In the genomic region with DNA sequence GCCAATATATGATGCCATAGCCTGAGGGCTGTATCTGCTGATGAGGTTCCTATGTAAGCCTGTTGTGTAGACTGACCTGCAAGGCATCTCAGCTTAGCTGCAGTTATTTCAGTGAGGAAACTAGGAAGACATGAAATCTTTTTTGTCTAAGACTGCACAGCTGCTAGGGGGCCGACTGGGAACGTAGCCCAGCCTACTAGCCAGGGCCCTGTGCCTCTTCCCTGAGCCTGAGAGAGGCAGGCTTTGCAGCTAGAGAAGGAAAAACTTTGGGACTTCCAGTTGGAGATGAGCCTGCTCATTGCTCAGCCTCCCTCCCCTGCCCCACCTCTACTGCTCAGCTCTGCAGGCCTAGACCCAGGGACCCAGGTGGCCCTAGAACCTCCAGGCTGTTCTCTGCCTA, we compare ENCODE assay signal across 16 mouse cellular contexts. TPM values are rescaled to one million over a fixed set of nuclear protein-coding genes. Genes with fewer than 3 reads are reported as not detected.
A peak's percentile ranks its signal among the peaks of the same experiment; 100 is the strongest.
DNase-seq lines count a peak whose midpoint lies in the region; ATAC-seq and TF ChIP-seq lines count a peak whose summit lies in the region.
"Had no signal": no experiment of that assay in that cellular context is flagged by ENCODE, and none has a peak within 500 bp of the region (broad histone marks: within the 10 kb centered on the region; RNA-seq: fewer than 3 reads in every experiment).

No protein-coding gene starts in this region.

- no peaks in the 10 kb centered on the region for H3K36me3 ChIP-seq in midbrain, postnatal 0 days (ENCODE audit: insufficient read depth, low read length)
- no peaks in the 10 kb centered on the region for H3K36me3 ChIP-seq in midbrain, embryonic 15.5 days (replicated peaks)
- no peaks in the 10 kb centered on the region for H3K36me3 ChIP-seq in hindbrain, embryonic 13.5 days

- WGBS in midbrain, postnatal 0 days, result 48% methylated on average over 2 of the region's 2 CpGs
- WGBS in midbrain, embryonic 15.5 days, result 67% methylated on average over 2 of the region's 2 CpGs
- WGBS in hindbrain, embryonic 13.5 days, result 77% methylated on average over 2 of the region's 2 CpGs

- no peak overlapping the region for H3K4me3 ChIP-seq in midbrain, postnatal 0 days (ENCODE audit: low read depth, low read length)
- H3K4me3 ChIP-seq in midbrain, embryonic 15.5 days, result no peak overlapping the region
- H3K4me3 ChIP-seq in hindbrain, embryonic 13.5 days, result no peak overlapping the region

- H3K4me2 ChIP-seq in midbrain, postnatal 0 days (ENCODE audit: low read depth, low read length, poor library complexity, severe bottlenecking), result no peak overlapping the region
- no peak overlapping the region for H3K4me2 ChIP-seq in midbrain, embryonic 15.5 days
- H3K4me2 ChIP-seq in hindbrain, embryonic 13.5 days, result no peak overlapping the region

- peaks cover 8% of the 10 kb centered on the region; the same call in 1 of the 2 replicates for H3K4me1 ChIP-seq in midbrain, postnatal 0 days (ENCODE audit: insufficient read depth, low read length)
- H3K4me1 ChIP-seq in midbrain, embryonic 15.5 days, result peaks cover 17% of the 10 kb centered on the region
- peaks cover 17% of the 10 kb centered on the region for H3K4me1 ChIP-seq in hindbrain, embryonic 13.5 days (replicated peaks)

- ATAC-seq in midbrain, postnatal 0 days (ENCODE audit: low FRiP score), result no peak
- ATAC-seq in midbrain, embryonic 15.5 days (replicated peaks), result no peak
- ATAC-seq in hindbrain, embryonic 13.5 days (ENCODE audit: low FRiP score), result no peak
- ATAC-seq: inflammation-experienced regulatory T-cells, adult 6 months had no signal

- H3K9me3 ChIP-seq in midbrain, postnatal 0 days (ENCODE audit: low read length), result no peaks in the 10 kb centered on the region
- H3K9me3 ChIP-seq in midbrain, embryonic 15.5 days, result no peaks in the 10 kb centered on the region
- no peaks in the 10 kb centered on the region for H3K9me3 ChIP-seq in hindbrain, embryonic 13.5 days

- no peak for TF ChIP-seq CTCF in midbrain, postnatal 0 days (IDR thresholded peaks at IDR 0.05)

- no peak overlapping the region for H3K9ac ChIP-seq in midbrain, postnatal 0 days (replicated peaks; ENCODE audit: low read length, poor library complexity, severe bottlenecking)
- H3K9ac ChIP-seq in midbrain, embryonic 15.5 days, result no peak overlapping the region
- no peak overlapping the region for H3K9ac ChIP-seq in hindbrain, embryonic 13.5 days
- H3K9ac ChIP-seq: liver, embryonic 14.5 days had no signal

- no peak overlapping the region for H3K27ac ChIP-seq in midbrain, postnatal 0 days (ENCODE audit: low read depth, low read length)
- H3K27ac ChIP-seq in midbrain, embryonic 15.5 days, result no peak overlapping the region
- H3K27ac ChIP-seq in hindbrain, embryonic 13.5 days, result no peak overlapping the region
- H3K27ac ChIP-seq: kidney, postnatal 0 days; liver, embryonic 14.5 days had no signal

- no peaks in the 10 kb centered on the region for H3K27me3 ChIP-seq in midbrain, postnatal 0 days (ENCODE audit: insufficient read depth, low read length)
- H3K27me3 ChIP-seq in midbrain, embryonic 15.5 days (replicated peaks), result no peaks in the 10 kb centered on the region
- H3K27me3 ChIP-seq in hindbrain, embryonic 13.5 days, result peaks cover 19% of the 10 kb centered on the region

- DNase-seq in gastrocnemius, adult 18-20 months (ENCODE audit: low spot score), result peak; percentile 24
- DNase-seq in gastrocnemius, adult 8-10 months (ENCODE audit: low spot score in 2 of 2), result no peak
- DNase-seq in midbrain, postnatal 0 days (ENCODE audit: low spot score), result peak; percentile 42
- DNase-seq in left cerebral cortex, adult 18-20 months (ENCODE audit: low spot score in 2 of 2), result peak; percentile 64 to 68
- peak; percentile 74 for DNase-seq in telencephalon, adult 2 months (ENCODE audit: low read depth, low spot score)
- DNase-seq in B cell, adult 2 months, result no peak
- DNase-seq: cerebellum, adult 11 months; spleen, adult 18-20 months; thymus, adult 2 months had no signal

RNA-seq across cellular contexts. Expression of a gene that starts 2.9 kb away (rescaled TPM):
- total RNA-seq in gastrocnemius, adult 18-20 months (2021), result under 1 TPM in 1 of 2 experiments, not detected in 1; 0.12 TPM
- under 1 TPM in 1 of 4 experiments, not detected in 3; 0.56 TPM for total RNA-seq in gastrocnemius, adult 8-10 months (2022)
- 3.5 and 22.7 TPM in 2 replicates for total RNA-seq in midbrain, postnatal 0 days (2014; rRNA removed)
- polyA plus RNA-seq in midbrain, postnatal 0 days (2015; fragmentation: Nextera tagmentation; extraction: Ambion mirVana), result 7.9 TPM in 2 replicates
- polyA plus RNA-seq in midbrain, embryonic 15.5 days (2015; fragmentation: Nextera tagmentation; extraction: Ambion mirVana), result 7.8 and 8.1 TPM in 2 replicates
- 1 to 10 TPM; 4.9 to 5.3 TPM for total RNA-seq in left cerebral cortex, adult 18-20 months (2021)
- 6.7 and 6.9 TPM in 2 replicates for polyA plus RNA-seq in hindbrain, embryonic 13.5 days (2015; fragmentation: Nextera tagmentation; extraction: Ambion mirVana)
- total RNA-seq: MEL had no signal

RNA-seq across cellular contexts. Expression of a gene that starts 30.9 kb away (rescaled TPM):
- total RNA-seq in gastrocnemius, adult 18-20 months (2021), result 10 to 100 TPM; 33.8 to 73.0 TPM
- 10 to 100 TPM; 26.7 to 83.2 (median 44.3) TPM for total RNA-seq in gastrocnemius, adult 8-10 months (2022)
- 34.2 and 35.1 TPM in 2 replicates for total RNA-seq in midbrain, postnatal 0 days (2014; rRNA removed)
- polyA plus RNA-seq in midbrain, postnatal 0 days (2015; fragmentation: Nextera tagmentation; extraction: Ambion mirVana), result 20.6 and 22.3 TPM in 2 replicates
- polyA plus RNA-seq in midbrain, embryonic 15.5 days (2015; fragmentation: Nextera tagmentation; extraction: Ambion mirVana), result 13.6 and 15.5 TPM in 2 replicates
- total RNA-seq in left cerebral cortex, adult 18-20 months (2021), result 10 to 100 TPM; 23.9 to 24.8 TPM
- 10.2 and 10.5 TPM in 2 replicates for polyA plus RNA-seq in hindbrain, embryonic 13.5 days (2015; fragmentation: Nextera tagmentation; extraction: Ambion mirVana)
- total RNA-seq: MEL had no signal
- polyA plus RNA-seq: C2C12; inflammation-experienced regulatory T-cells, adult 6 months had no signal

RNA-seq across cellular contexts. Expression of a gene that starts 54.7 kb away (rescaled TPM):
- 1 to 10 TPM; 3.5 to 4.2 TPM for total RNA-seq in gastrocnemius, adult 18-20 months (2021)
- total RNA-seq in gastrocnemius, adult 8-10 months (2022), result 1 to 10 TPM; 2.4 to 5.5 (median 4.0) TPM
- 111 and 125 TPM in 2 replicates for total RNA-seq in midbrain, postnatal 0 days (2014; rRNA removed)
- 83.8 and 101 TPM in 2 replicates for polyA plus RNA-seq in midbrain, postnatal 0 days (2015; fragmentation: Nextera tagmentation; extraction: Ambion mirVana)
- 49.9 and 58.7 TPM in 2 replicates for polyA plus RNA-seq in midbrain, embryonic 15.5 days (2015; fragmentation: Nextera tagmentation; extraction: Ambion mirVana)
- 10 to 100 TPM; 46.6 to 54.5 TPM for total RNA-seq in left cerebral cortex, adult 18-20 months (2021)
- 44.8 and 45.3 TPM in 2 replicates for polyA plus RNA-seq in hindbrain, embryonic 13.5 days (2015; fragmentation: Nextera tagmentation; extraction: Ambion mirVana)

Comparison
In these comparisons a context has a peak if more than half of its experiments do, and no peak if none do; other contexts are left out.
1. DNase-seq: peak in gastrocnemius, adult 18-20 months (single experiment), midbrain, postnatal 0 days (single experiment), left cerebral cortex, adult 18-20 months (2 of 2) and telencephalon, adult 2 months (single experiment); none in gastrocnemius, adult 8-10 months (0 of 2) and B cell, adult 2 months (0 of 2).
2. RNA of a gene that starts 54.7 kb away (total RNA-seq): 111 to 125 TPM in midbrain, postnatal 0 days and 46.6 to 54.5 TPM in left cerebral cortex, adult 18-20 months; 2.4 to 5.5 TPM in gastrocnemius, adult 8-10 months and 3.5 to 4.2 TPM in gastrocnemius, adult 18-20 months; every median in the first group is over 4 times any median in the second.